Mouse (Mus musculus) forebrain, embryonic 13.5 days (tissue): ENCODE measurements around the gene Thsd1. TPM values are rescaled to one million over a fixed set of nuclear protein-coding genes. Genes with fewer than 3 reads are reported as not detected.

Experiments
- ATAC-seq: fragments of 200-750 bp; cut with Nextera tagmentation; 2 replicates; pipeline ENCODE4 v1.8.0; 2017
- H3K27ac ChIP-seq: fragments of 300-500 bp; sonication (generic); 2 replicates; pipeline ENCODE4 v1.5.1; 2015; ENCODE audit warnings: inconsistent platforms, mild to moderate bottlenecking, moderate library complexity
- H3K27me3 ChIP-seq: fragments of 300-500 bp; sonication (generic); 2 replicates; pipeline ENCODE4 v1.6.1; 2015; ENCODE audit warnings: mild to moderate bottlenecking, inconsistent platforms
- H3K36me3 ChIP-seq: fragments of 300-500 bp; sonication (generic); 2 replicates; pipeline ENCODE4 v1.6.1; 2015; ENCODE audit warnings: mild to moderate bottlenecking, inconsistent platforms; ENCODE audit not compliant: poor library complexity, severe bottlenecking
- H3K4me1 ChIP-seq: fragments of 300-500 bp; sonication (generic); 2 replicates; pipeline ENCODE4 v1.6.1; 2015; ENCODE audit warnings: inconsistent platforms
- H3K4me2 ChIP-seq: fragments of 300-500 bp; sonication (generic); 2 replicates; pipeline ENCODE4 v1.6.1; 2015; ENCODE audit warnings: inconsistent platforms, mild to moderate bottlenecking, moderate library complexity
- H3K4me3 ChIP-seq: fragments of 300-500 bp; sonication (generic); 2 replicates; pipeline ENCODE4 v1.5.1; 2015; ENCODE audit warnings: mild to moderate bottlenecking, inconsistent platforms
- H3K9ac ChIP-seq: fragments of 300-500 bp; sonication (generic); 2 replicates; pipeline ENCODE4 v1.6.1; 2015; ENCODE audit warnings: mild to moderate bottlenecking, inconsistent platforms
- H3K9me3 ChIP-seq: fragments of 300-500 bp; sonication (generic); replicated peaks from 2 replicates; pipeline ENCODE4 v1.6.1; 2016; ENCODE audit warnings: inconsistent platforms
- WGBS: fragments of 180-500 bp; shearing (Covaris S2); methylation state at CpG from one replicate; pipeline ENCODE4 v1.1.7; 2015; 5-methylcytosine and 5-hydroxymethylcytosine counted together
- polyA plus RNA-seq: library from polyadenylated mRNA; unstranded; fragments of >200 nt; fragmentation: Nextera tagmentation; extraction: Ambion mirVana; gene quantifications from 2 replicates; pipeline ENCODE4 v1.2.1, GENCODE M21; 2015

The Thsd1 gene
- polyA plus RNA-seq, 1 experiment from 2014 or later: 5.9 TPM

GRCm38 (mm10) chr8:22228621-22229020 lies 1.5 kb downstream of the Thsd1 start:
- H3K4me3 ChIP-seq: no peak overlapping the region
- H3K9ac ChIP-seq: no peak overlapping the region
- no peak overlapping the region for H3K4me2 ChIP-seq
- no peak for ATAC-seq
- H3K4me1 ChIP-seq: peaks cover 9% of the 10 kb centered on the region
- peaks cover 22% of the 10 kb centered on the region; the same call in 1 of the 2 replicates for H3K27me3 ChIP-seq
- WGBS: 26% methylated on average over 7 of the region's 7 CpGs
- H3K9me3 ChIP-seq: no peaks in the 10 kb centered on the region
- no peak overlapping the region for H3K27ac ChIP-seq
- H3K36me3 ChIP-seq: peaks cover 3% of the 10 kb centered on the region; the same call in 1 of the 2 replicates

GRCm38 (mm10) chr8:22242986-22243385 lies 15.9 kb downstream of the Thsd1 start:
- H3K4me2 ChIP-seq: no peak overlapping the region
- H3K4me3 ChIP-seq: no peak overlapping the region
- peaks cover 1% of the 10 kb centered on the region; the same call in 1 of the 2 replicates for H3K4me1 ChIP-seq
- H3K27me3 ChIP-seq: no peaks in the 10 kb centered on the region
- H3K36me3 ChIP-seq: no peaks in the 10 kb centered on the region
- WGBS: 91% methylated on average over 9 of the region's 9 CpGs
- H3K27ac ChIP-seq: no peak overlapping the region
- no peak for ATAC-seq
- no peak overlapping the region for H3K9ac ChIP-seq
- no peaks in the 10 kb centered on the region for H3K9me3 ChIP-seq

GRCm38 (mm10) chr8:22245663-22246062 lies 18.6 kb downstream of the Thsd1 start:
- H3K36me3 ChIP-seq: no peaks in the 10 kb centered on the region
- H3K27me3 ChIP-seq: no peaks in the 10 kb centered on the region
- no peak overlapping the region for H3K27ac ChIP-seq
- no peaks in the 10 kb centered on the region for H3K9me3 ChIP-seq
- H3K4me1 ChIP-seq: peaks cover 4% of the 10 kb centered on the region; the same call in 1 of the 2 replicates
- no peak overlapping the region for H3K4me2 ChIP-seq
- no peak overlapping the region for H3K4me3 ChIP-seq
- no peak overlapping the region for H3K9ac ChIP-seq
- no peak for ATAC-seq
- WGBS: 84% methylated on average over 1 of the region's 1 CpGs

DNA sequence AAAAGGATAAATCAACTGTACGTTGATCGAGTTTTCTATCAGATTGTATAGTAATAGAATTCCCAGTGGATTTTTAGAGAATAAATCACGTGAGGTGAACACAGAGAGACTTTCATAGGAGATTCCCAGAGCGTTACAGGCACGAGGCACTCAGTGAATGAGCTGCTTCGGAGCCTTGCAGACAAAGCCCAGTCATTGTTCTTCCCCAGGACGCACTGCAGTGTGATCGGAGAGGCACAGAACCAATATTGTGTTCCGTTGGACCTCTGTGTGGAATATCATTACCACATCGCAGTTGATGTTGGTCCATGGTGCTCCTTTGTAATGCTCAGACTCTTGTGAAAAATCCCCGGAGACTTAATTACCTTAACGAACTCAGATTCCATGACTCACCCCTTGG lies 20.8 kb downstream of the Thsd1 start:
- Histone ChIP-seq H3K27me3 (no peaks in the 10 kb centered on the region), H3K27ac (no peak overlapping the region), H3K4me2 (no peak overlapping the region), H3K36me3 (no peaks in the 10 kb centered on the region), H3K4me1 (peaks cover 4% of the 10 kb centered on the region; the same call in 1 of the 2 replicates), H3K9ac (no peak overlapping the region), H3K9me3 (no peaks in the 10 kb centered on the region), H3K4me3 (no peak overlapping the region)
- WGBS: 45% methylated on average over 12 of the region's 12 CpGs
- ATAC-seq: no peak

DNA sequence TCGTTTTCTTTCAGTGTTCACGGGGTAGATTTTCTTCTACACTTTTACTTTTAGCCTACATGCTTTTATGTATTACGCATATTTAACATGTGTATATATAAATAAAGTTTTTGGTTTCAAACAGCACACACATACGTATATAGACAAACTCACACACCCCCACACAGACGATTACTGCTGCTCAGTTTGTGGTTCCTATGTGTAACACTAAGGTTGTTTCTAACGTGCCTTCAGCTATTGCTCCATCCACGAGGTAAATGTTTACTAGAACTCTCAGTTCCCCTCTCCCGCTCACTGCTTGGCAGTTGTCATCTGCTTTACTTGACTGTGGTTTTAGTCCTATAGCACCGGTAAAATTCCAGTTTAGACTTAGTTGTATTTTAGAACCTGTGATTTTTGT lies 22.0 kb downstream of the Thsd1 start:
- Histone ChIP-seq H3K36me3 (no peaks in the 10 kb centered on the region), H3K9me3 (no peaks in the 10 kb centered on the region), H3K4me3 (no peak overlapping the region), H3K27ac (no peak overlapping the region), H3K27me3 (no peaks in the 10 kb centered on the region), H3K9ac (no peak overlapping the region), H3K4me2 (no peak overlapping the region), H3K4me1 (peaks cover 4% of the 10 kb centered on the region; the same call in 1 of the 2 replicates)
- WGBS: 77% methylated on average over 9 of the region's 9 CpGs
- no peak for ATAC-seq

GRCm38 (mm10) chr8:22258946-22259450 lies 31.9 kb downstream of the Thsd1 start:
- no peaks in the 10 kb centered on the region for H3K9me3 ChIP-seq
- WGBS: 89% methylated on average over 18 of the region's 18 CpGs
- no peak overlapping the region for H3K4me3 ChIP-seq
- no peak for ATAC-seq
- H3K4me2 ChIP-seq: no peak overlapping the region
- no peak overlapping the region for H3K27ac ChIP-seq
- no peaks in the 10 kb centered on the region for H3K27me3 ChIP-seq
- H3K36me3 ChIP-seq: no peaks in the 10 kb centered on the region
- H3K4me1 ChIP-seq: no peaks in the 10 kb centered on the region
- H3K9ac ChIP-seq: no peak overlapping the region

- Histone ChIP-seq H3K27ac (no peak overlapping the region), H3K9ac (no peak overlapping the region), H3K4me2 (no peak overlapping the region), H3K4me3 (no peak overlapping the region), H3K27me3 (no peaks in the 10 kb centered on the region), H3K36me3 (no peaks in the 10 kb centered on the region), H3K9me3 (no peaks in the 10 kb centered on the region), H3K4me1 (no peaks in the 10 kb centered on the region)
- no peak for ATAC-seq
- 73% methylated on average over 12 of the region's 12 CpGs for WGBS
These were observed 32.4 kb downstream of the Thsd1 start for GRCm38 (mm10) chr8:22259531-22259930.

DNA sequence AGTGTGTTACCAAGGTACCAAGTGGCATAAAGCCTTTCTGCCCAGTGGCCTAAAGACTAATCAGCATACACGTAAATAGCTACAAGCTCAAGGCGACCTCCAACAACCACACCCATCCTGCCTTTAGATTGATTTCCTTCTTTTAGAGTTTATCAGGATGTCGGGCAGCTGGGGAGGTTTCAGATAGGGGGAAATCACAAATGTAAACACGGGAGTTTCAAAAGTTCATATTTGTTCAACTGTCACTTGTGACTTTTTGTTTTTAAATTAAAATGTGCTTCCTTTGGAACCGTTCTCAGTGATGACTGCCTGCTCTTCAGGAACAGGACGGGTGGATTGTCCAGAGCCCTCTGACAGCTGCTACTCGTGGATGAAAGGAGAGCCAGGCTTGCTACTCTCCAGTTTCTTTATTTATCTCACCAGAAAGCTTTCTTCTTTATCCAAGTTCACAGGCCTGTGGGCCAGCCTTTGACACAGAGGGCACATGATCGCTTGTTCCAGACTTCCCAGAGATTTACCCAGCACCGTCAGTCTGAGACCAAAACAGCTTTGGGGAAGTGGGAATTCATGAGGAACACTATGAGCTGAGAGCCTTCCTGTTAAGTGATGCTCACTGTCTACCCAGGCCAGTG lies 33.1 kb downstream of the Thsd1 start:
- no peaks in the 10 kb centered on the region for H3K27me3 ChIP-seq
- WGBS: 63% methylated on average over 9 of the region's 9 CpGs
- H3K4me3 ChIP-seq: no peak overlapping the region
- H3K4me1 ChIP-seq: no peaks in the 10 kb centered on the region
- H3K27ac ChIP-seq: no peak overlapping the region
- no peak overlapping the region for H3K4me2 ChIP-seq
- no peaks in the 10 kb centered on the region for H3K36me3 ChIP-seq
- ATAC-seq: no peak
- H3K9me3 ChIP-seq: no peaks in the 10 kb centered on the region
- no peak overlapping the region for H3K9ac ChIP-seq

DNA sequence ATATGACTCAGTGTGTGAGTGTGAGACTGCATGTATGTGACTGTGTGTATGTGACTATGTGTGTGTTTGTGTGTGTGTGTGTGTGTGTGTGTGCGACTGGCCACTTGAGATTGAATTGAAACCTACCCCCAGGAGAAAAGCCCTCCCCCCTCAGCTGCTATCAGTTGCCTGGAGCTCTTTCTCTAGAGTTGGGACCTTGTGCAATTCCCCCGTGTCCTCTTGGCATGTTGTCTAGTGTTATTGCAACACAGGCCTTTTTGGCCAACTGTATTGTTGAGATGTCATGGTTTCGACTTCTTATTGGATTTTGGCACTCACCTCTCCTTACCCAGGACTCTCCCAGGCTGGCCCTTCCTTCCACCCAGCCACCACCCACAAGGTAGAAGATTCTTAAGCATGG lies 35.2 kb downstream of the Thsd1 start:
- Histone ChIP-seq H3K9ac (no peak overlapping the region), H3K4me2 (no peak overlapping the region), H3K36me3 (no peaks in the 10 kb centered on the region), H3K4me3 (no peak overlapping the region), H3K27me3 (no peaks in the 10 kb centered on the region), H3K27ac (no peak overlapping the region), H3K9me3 (no peaks in the 10 kb centered on the region), H3K4me1 (no peaks in the 10 kb centered on the region)
- WGBS: 89% methylated on average over 3 of the region's 3 CpGs
- ATAC-seq: no peak

DNA sequence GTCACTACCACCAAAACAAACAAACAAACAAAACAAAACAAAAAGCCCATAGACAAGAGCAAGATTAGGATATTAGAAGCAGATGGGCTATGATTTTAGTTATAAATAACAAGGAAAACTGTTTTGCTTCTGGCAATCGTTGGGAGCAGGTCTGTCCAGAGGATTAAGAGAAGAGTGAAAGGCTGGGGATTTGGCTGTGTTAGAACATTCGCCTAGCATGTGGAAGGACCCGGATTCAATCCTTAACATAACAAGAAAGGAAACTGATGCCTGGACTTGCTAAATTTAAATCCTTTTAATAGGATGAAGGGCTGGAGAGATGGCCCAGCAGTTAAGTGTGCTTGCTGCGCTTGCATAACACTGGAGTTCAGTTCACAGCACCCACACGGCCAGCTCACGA lies 37.2 kb downstream of the Thsd1 start:
- H3K27ac ChIP-seq: no peak overlapping the region
- WGBS: 77% methylated on average over 6 of the region's 6 CpGs
- no peak overlapping the region for H3K9ac ChIP-seq
- ATAC-seq: no peak
- H3K9me3 ChIP-seq: no peaks in the 10 kb centered on the region
- H3K36me3 ChIP-seq: no peaks in the 10 kb centered on the region
- no peak overlapping the region for H3K4me3 ChIP-seq
- H3K4me2 ChIP-seq: no peak overlapping the region
- no peaks in the 10 kb centered on the region for H3K27me3 ChIP-seq
- H3K4me1 ChIP-seq: no peaks in the 10 kb centered on the region

DNA sequence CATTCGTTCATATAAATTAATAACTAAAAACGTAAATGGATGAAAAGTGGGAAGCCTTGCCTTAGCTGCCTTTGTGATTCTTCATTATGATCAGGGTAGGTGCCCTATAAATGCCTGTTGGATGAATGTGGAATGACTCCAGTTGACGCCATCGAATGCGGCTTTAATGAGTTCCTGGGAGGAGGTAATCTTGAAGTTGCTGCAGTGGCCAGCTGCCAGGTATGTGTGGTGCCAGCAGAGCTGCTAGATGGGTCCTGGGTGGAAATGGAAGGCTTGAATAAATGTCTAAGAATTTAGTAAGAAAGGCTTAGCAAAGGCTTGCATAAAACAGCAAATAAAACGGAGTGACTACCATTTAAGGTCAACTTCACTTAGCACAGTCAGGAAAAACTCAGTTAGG lies 37.7 kb downstream of the Thsd1 start:
- H3K36me3 ChIP-seq: no peaks in the 10 kb centered on the region
- ATAC-seq: no peak
- H3K4me2 ChIP-seq: no peak overlapping the region
- WGBS: 80% methylated on average over 6 of the region's 6 CpGs
- H3K27me3 ChIP-seq: no peaks in the 10 kb centered on the region
- H3K9ac ChIP-seq: no peak overlapping the region
- no peaks in the 10 kb centered on the region for H3K9me3 ChIP-seq
- H3K4me1 ChIP-seq: no peaks in the 10 kb centered on the region
- no peak overlapping the region for H3K27ac ChIP-seq
- H3K4me3 ChIP-seq: no peak overlapping the region

- H3K4me3 ChIP-seq: no peak overlapping the region
- H3K27ac ChIP-seq: no peak overlapping the region
- no peak overlapping the region for H3K9ac ChIP-seq
- H3K9me3 ChIP-seq: no peaks in the 10 kb centered on the region
- ATAC-seq: no peak
- no peak overlapping the region for H3K4me2 ChIP-seq
- H3K36me3 ChIP-seq: no peaks in the 10 kb centered on the region
- H3K27me3 ChIP-seq: no peaks in the 10 kb centered on the region
- WGBS: 77% methylated on average over 1 of the region's 1 CpGs
- H3K4me1 ChIP-seq: no peaks in the 10 kb centered on the region
These were observed 38.1 kb downstream of the Thsd1 start for GRCm38 (mm10) chr8:22265194-22265593.

DNA sequence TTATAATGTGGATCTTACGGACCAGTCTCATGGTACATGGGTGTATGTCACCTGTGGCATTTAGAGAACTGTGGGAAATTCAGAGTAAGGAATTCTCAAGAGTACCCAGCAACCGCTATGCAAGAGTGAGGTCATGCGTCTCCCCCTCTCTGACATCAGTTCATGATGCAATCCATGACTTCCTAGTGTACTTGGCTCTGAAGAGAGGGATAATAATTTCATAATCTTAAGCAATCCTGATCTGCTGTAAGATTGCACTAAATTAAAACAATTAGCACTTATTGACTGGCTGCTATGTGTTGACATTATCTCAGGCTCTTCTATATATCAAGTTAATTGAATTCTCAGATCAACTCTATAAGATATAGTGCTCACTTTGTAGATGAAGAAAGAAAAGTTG lies 39.7 kb downstream of the Thsd1 start:
- no peak overlapping the region for H3K4me3 ChIP-seq
- H3K27ac ChIP-seq: no peak overlapping the region
- no peak overlapping the region for H3K4me2 ChIP-seq
- ATAC-seq: no peak
- no peaks in the 10 kb centered on the region for H3K9me3 ChIP-seq
- no peaks in the 10 kb centered on the region for H3K36me3 ChIP-seq
- 94% methylated on average over 3 of the region's 3 CpGs for WGBS
- no peaks in the 10 kb centered on the region for H3K4me1 ChIP-seq
- H3K27me3 ChIP-seq: no peaks in the 10 kb centered on the region
- no peak overlapping the region for H3K9ac ChIP-seq
